Comparison of ENCODE assay signal across 8 mouse cellular contexts in genomic region chr10:13564364-13565079, GRCm38 (mm10). TPM values are rescaled to one million over a fixed set of nuclear protein-coding genes. Genes with fewer than 3 reads are reported as not detected.
DNase-seq lines count a peak whose midpoint lies in the region; ATAC-seq and TF ChIP-seq lines count a peak whose summit lies in the region.

No protein-coding gene starts in this region.

- POLR2A ChIA-PET in Patski (lab: Charles Lee) = interaction anchor here (0.6 kb wide), 1 partner anchor 559 kb away, joined by 3 read pairs; no protein-coding TSS in a partner anchor

- DNase-seq in Patski (ENCODE audit: low read depth, low spot score) = no peak
- DNase-seq in cerebellum, postnatal 14 days = peak; percentile 88
- peak; percentile 65 for DNase-seq in gastrocnemius, postnatal 10 days
- DNase-seq in hindlimb bud, embryonic 11.5 days (ENCODE audit: extremely low spot score, low read depth, low spot score) = peak; percentile 41
- DNase-seq in left cerebral cortex, postnatal 14 days (ENCODE audit: low spot score in 2 of 2) = peak; percentile 58 to 81
- peak; percentile 54 to 66 for DNase-seq in right cerebral cortex, postnatal 36 days (ENCODE audit: low spot score in 2 of 2)

- ATAC-seq in Patski = no peak
- peak; percentile 88 for ATAC-seq in megakaryocyte-erythroid progenitor cell, adult 5-6 weeks (replicated peaks; ENCODE audit: low FRiP score, low TSS enrichment, poor library complexity, severe bottlenecking)
- no peak for ATAC-seq in monocyte, adult 5-6 weeks (replicated peaks; ENCODE audit: insufficient number of reproducible peaks, low FRiP score, low TSS enrichment, poor library complexity, severe bottlenecking)

- intact Hi-C loops in left cerebral cortex, postnatal 14 days (cut with DNase I) = loop anchor here (1.0 to 10.0 kb wide), 6 partner anchors 24 to 826 kb away; partner anchors contain the start of genes Aig1 and Hivep2

- in situ Hi-C loops in Patski (cut with MboI; ENCODE audit: low pct_unique_long_range_greater_than_20kb) = loop anchor here (10.0 kb wide), 1 partner anchor 480 kb away; no protein-coding TSS in a partner anchor

- peak; percentile 98 for TF ChIP-seq CTCF in Patski (IDR thresholded peaks at IDR 0.05)

- CTCF ChIA-PET in Patski (lab: Charles Lee) = interaction anchor here (0.7 to 2.9 kb wide), 9 partner anchors 8 to 759 kb away, joined by 3 to 14 read pairs (median 3); no protein-coding TSS in a partner anchor

- no peaks in the 10 kb centered on the region for H3K27me3 ChIP-seq in Patski

RNA-seq across cellular contexts. Expression of gene Pex3, which starts 11.6 kb away (rescaled TPM):
- 21.7 TPM for polyA plus RNA-seq in Patski (2021)
- 10 to 100 TPM; 13.3 to 16.1 TPM for total RNA-seq in gastrocnemius, postnatal 10 days (2021)
- total RNA-seq in left cerebral cortex, postnatal 14 days (2021) = 10 to 100 TPM; 22.7 to 29.1 TPM
- total RNA-seq in megakaryocyte-erythroid progenitor cell, adult 5-6 weeks (2014; fragmentation: Nextera tagmentation) = 25.5 and 29.3 TPM in 2 replicates
- 15.7 and 24.0 TPM in 2 replicates for total RNA-seq in megakaryocyte-erythroid progenitor cell, adult 5-6 weeks (2017)
- 18.2 to 27.8 TPM (median 21.1 TPM) in 3 replicates for total RNA-seq in monocyte, adult 5-6 weeks (2017)

RNA-seq across cellular contexts. Expression of gene Adat2, which starts 11.8 kb away (rescaled TPM):
- polyA plus RNA-seq in Patski (2021) = 8.8 TPM
- total RNA-seq in gastrocnemius, postnatal 10 days (2021) = 1 to 10 TPM; 3.5 to 3.7 TPM
- 1 to 10 TPM; 7.8 to 8.0 TPM for total RNA-seq in left cerebral cortex, postnatal 14 days (2021)
- total RNA-seq in megakaryocyte-erythroid progenitor cell, adult 5-6 weeks (2014; fragmentation: Nextera tagmentation) = 14.1 and 19.4 TPM in 2 replicates
- 4.4 and 5.3 TPM in 2 replicates for total RNA-seq in megakaryocyte-erythroid progenitor cell, adult 5-6 weeks (2017)
- 1.6 to 2.9 TPM (median 1.7 TPM) in 3 replicates for total RNA-seq in monocyte, adult 5-6 weeks (2017)
